Mouse (Mus musculus) brain, adult 10 weeks (tissue): ENCODE measurements around the gene Fmr1nb. TPM values are rescaled to one million over a fixed set of nuclear protein-coding genes. Genes with fewer than 3 reads are reported as not detected.

Experiments used
- polyA plus RNA-seq: library from polyadenylated mRNA; stranded (reverse); fragments of 350-450 nt; fragmentation: Illumina TruSeq; extraction: RNeasy Lipid Tissue Mini Kit (QIAGEN cat#74804); gene quantifications from one replicate; pipeline ENCODE4 v1.2.3, GENCODE M21; 2015; ENCODE audit warnings: low read depth, low replicate concordance

Fmr1nb gene
- polyA plus RNA-seq: not detected

DNA sequence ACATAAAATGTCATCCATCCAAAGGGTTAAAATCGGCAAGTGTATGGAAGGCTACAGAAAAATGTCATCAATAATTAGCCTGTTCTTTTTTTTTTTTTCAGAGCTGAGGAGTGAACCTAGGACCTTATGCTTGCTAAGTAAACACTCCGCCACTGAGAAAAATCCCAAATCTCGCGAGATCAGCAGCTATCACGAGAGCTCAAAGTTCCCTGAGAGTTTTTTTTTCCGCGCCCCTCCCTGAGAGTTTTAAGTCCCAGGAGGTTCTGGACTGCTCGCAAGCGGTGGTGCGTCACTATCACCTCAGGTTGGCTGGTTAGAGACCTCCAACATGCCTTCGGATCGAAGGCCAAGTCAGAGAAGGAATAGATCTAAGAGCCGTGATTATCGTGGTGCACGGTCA is at the start of gene Fmr1nb:
Gene Fmr1nb, plus strand, starts transcription at position 234 of the 400 bp plus-strand sequence.

DNA sequence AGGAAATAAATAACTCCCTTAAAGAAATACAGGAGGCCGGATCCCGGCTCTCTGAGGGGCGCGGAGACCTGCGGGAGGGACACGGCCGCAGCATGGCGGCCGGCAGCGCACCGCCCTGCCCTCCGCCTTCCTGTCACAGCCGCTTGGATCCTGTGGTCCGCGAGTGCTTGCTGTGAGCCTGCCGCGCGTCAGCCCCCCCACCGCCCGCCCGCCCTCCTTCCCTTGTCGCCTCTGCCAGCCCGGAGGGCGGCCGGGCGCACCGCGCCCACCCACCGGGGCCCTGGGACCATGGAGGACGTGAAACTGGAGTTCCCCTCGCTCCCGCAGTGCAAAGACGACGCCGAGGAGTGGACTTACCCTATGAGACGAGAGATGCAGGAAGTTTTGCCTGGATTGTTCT is 59.4 kb downstream of the Fmr1nb start, which contains the start of gene Gm14698:
Gene Gm14698, plus strand, starts transcription at position 35 of the 400 bp plus-strand sequence.

Other genes with a start within 250 kb of the Fmr1nb start
- 54.4 TPM for gene Fmr1, start 83.3 kb upstream of the Fmr1nb start, polyA plus RNA-seq
- gene Gm14698, start 59.3 kb downstream of the Fmr1nb start, polyA plus RNA-seq: not detected
- gene Gm6812, start 131.2 kb downstream of the Fmr1nb start, polyA plus RNA-seq: not detected